Mouse (Mus musculus) liver, adult (tissue): ENCODE data around the gene Tsc22d4.
A peak's percentile ranks its signal among the peaks of the same experiment; 100 is the strongest.

ENCODE experiments used
- GATA4 ChIP-seq: IDR thresholded peaks from 2 replicates; pipeline ENCODE4 v1.6.1; 2014; ENCODE audit warnings: mild to moderate bottlenecking, low read length; ENCODE audit not compliant: insufficient replicate concordance

Tsc22d4 gene

GRCm38 (mm10) chr5:137788946-137789531 lies 43.5 kb downstream of the Tsc22d4 start:
- TF ChIP-seq GATA4, result no peak

- TF ChIP-seq GATA4, result 0 out of 2 replicates have a peak, but pooled peaks have one; percentile 12
These were observed 46.0 kb downstream of the Tsc22d4 start for GRCm38 (mm10) chr5:137791553-137791952.

GRCm38 (mm10) chr5:137796606-137797005 lies 51.1 kb downstream of the Tsc22d4 start:
- TF ChIP-seq GATA4, result no peak

GRCm38 (mm10) chr5:137800917-137801316 lies 55.4 kb downstream of the Tsc22d4 start:
- no peak for TF ChIP-seq GATA4

- TF ChIP-seq GATA4, result no peak
These were observed 60.6 kb downstream of the Tsc22d4 start for GRCm38 (mm10) chr5:137806158-137806557.

- no peak for TF ChIP-seq GATA4
These were observed 62.8 kb downstream of the Tsc22d4 start for GRCm38 (mm10) chr5:137808316-137808715.

GRCm38 (mm10) chr5:137817466-137818222 lies 72.1 kb downstream of the Tsc22d4 start:
- no peak for TF ChIP-seq GATA4
